Mouse (Mus musculus): ENCODE results near the gene Slc9a9.
A peak's percentile ranks its signal among the peaks of the same experiment; 100 is the strongest.

Gene Slc9a9

GRCm38 (mm10) chr9:95072450-95072955, 402.8 kb downstream of the Slc9a9 start:
- DNase-seq (ENCODE audit: low spot score in 2 of 2): peak; percentile 39 to 47

DNA sequence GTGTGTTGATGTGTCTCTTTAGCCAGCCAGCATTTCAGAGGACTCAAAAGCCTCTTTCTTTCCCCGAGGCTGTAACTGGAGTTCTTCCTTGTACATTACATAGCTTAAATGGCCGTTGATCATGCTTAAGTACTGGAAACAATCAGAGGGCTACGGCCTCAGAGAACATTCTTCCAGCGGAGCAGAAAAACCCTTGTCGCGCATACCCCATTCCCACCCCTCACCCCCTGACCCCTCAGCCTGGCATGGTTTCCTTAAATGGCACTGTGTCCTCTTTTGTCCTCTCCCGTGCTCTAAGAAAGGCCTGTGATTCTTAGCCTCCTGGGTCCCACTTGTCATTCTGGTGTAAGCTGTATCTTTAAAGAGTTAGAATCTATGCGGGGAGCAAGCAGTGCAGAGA, 404.0 kb downstream of the Slc9a9 start:
- DNase-seq (ENCODE audit: low spot score in 2 of 2): no peak

DNA sequence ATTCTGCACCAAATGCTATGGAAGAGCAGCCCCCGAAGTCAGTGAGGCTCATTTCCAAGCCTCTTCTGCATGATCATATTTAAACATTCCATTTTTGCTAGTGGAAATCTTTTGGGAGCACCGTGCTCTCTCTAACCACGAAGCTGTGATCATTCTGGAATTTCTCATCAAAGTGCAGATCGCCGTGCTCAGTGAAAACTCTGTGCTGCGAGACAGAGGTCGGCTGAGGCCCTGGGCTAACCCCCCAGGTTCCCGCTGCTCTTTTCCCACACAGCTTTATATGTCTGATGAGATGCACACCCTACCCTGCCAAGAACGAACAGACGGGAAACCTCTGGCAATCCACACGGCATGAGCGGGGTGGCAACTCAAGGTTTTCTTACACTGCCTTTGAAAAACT, 406.1 kb downstream of the Slc9a9 start:
- no peak for DNase-seq (ENCODE audit: low spot score in 2 of 2)

- DNase-seq (ENCODE audit: low spot score in 2 of 2): no peak
Observed at GRCm38 (mm10) chr9:95077938-95078337, 408.2 kb downstream of the Slc9a9 start.

- no peak for DNase-seq (ENCODE audit: low spot score in 2 of 2)
Observed at GRCm38 (mm10) chr9:95078626-95079025, 408.9 kb downstream of the Slc9a9 start.

- DNase-seq (ENCODE audit: low spot score in 2 of 2): no peak
Observed at GRCm38 (mm10) chr9:95079951-95080350, 410.2 kb downstream of the Slc9a9 start.

DNA sequence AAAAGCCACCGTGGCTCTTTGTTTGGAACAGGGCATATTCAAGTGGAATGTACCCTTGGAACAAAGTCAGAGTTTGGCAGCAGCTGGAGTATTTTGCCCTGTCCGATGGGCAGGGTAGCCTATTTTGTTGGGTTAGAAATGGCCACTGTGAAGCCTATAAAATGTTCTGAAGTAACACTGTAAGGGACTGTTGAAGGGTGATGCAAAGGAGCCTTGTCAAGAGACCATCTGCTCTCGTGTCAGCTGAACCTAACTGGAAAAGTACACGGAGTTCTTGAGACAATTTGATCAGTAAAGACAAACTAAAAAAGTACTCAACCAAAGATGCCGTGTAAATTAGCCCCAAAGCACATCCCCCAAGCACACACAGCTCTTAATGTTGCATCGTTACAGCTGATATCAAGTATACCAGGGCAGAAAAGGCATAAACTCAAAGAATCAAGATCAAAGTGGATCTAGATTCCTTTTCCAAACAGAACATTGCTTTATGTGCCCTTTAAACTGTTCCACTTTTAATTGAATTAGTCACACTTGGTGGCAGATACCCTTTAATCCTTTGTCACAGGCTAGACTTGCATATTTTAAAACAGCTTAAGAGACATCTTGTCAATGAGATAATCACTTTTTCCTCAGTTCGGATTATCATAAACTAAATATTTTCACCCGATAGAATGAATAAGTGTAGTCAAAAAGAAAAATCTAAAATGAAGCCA, 416.6 kb downstream of the Slc9a9 start:
- no peak for DNase-seq (ENCODE audit: low spot score in 2 of 2)

- no peak for DNase-seq (ENCODE audit: low spot score in 2 of 2)
Observed at GRCm38 (mm10) chr9:95088221-95088620, 418.5 kb downstream of the Slc9a9 start.

- DNase-seq (ENCODE audit: low spot score in 2 of 2): no peak
Observed at GRCm38 (mm10) chr9:95089050-95089449, 419.3 kb downstream of the Slc9a9 start.

- DNase-seq (ENCODE audit: low spot score in 2 of 2): no peak
Observed at GRCm38 (mm10) chr9:95096486-95096885, 426.8 kb downstream of the Slc9a9 start.

- DNase-seq (ENCODE audit: low spot score in 2 of 2): no peak
Observed at GRCm38 (mm10) chr9:95105768-95106167, 436.1 kb downstream of the Slc9a9 start.

GRCm38 (mm10) chr9:95109799-95110198, 440.1 kb downstream of the Slc9a9 start:
- DNase-seq (ENCODE audit: low spot score in 2 of 2): no peak

GRCm38 (mm10) chr9:95110768-95111167, 441.1 kb downstream of the Slc9a9 start:
- DNase-seq (ENCODE audit: low spot score in 2 of 2): no peak

GRCm38 (mm10) chr9:95111732-95112131, 442.0 kb downstream of the Slc9a9 start:
- DNase-seq (ENCODE audit: low spot score in 2 of 2): no peak

GRCm38 (mm10) chr9:95113157-95114135, 443.7 kb downstream of the Slc9a9 start:
- DNase-seq (ENCODE audit: low spot score in 2 of 2): peak in 1 of 2 experiments; percentile 7

DNA sequence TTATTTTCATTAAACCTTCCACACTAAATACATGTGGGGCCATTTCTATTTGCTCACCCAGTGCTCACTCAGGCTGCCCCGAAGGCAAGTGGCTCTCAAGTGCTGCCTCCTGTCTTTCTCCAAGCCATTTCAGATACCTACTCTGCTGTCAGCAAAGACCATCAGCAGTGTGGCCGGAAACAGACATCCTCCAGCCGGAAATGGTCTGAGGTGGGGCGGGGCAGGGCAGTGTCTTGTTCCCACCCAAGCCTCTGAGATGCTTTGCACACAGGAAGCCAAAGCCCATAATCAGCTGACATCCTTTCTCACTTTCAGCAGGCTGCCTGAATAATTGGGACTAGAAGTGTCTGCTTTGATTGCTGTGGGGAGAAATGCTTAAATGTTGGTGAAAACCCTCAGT, 450.4 kb downstream of the Slc9a9 start:
- DNase-seq (ENCODE audit: low spot score in 2 of 2): peak; percentile 4 to 6

GRCm38 (mm10) chr9:95121151-95121835, 451.6 kb downstream of the Slc9a9 start:
- DNase-seq (ENCODE audit: low spot score in 2 of 2): no peak

DNA sequence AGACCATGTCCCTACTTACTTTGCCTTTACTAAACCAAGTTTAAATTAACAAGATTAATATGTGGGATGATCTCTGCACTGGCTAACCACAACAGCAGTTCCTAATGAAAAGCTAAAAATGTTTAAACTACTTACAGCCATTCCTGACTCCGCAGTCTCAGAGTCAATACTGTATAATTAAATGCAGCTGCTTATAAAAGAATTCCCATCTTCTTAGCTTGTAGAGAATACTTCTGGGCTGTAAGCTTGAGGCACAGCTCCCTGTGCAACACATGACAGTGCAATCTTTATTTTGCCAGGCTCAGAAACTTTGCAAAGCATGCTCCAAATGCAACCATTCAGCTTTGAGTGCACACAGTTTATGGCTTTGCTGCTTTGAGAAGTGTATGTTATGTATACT, 456.0 kb downstream of the Slc9a9 start:
- DNase-seq (ENCODE audit: low spot score in 2 of 2): no peak

DNA sequence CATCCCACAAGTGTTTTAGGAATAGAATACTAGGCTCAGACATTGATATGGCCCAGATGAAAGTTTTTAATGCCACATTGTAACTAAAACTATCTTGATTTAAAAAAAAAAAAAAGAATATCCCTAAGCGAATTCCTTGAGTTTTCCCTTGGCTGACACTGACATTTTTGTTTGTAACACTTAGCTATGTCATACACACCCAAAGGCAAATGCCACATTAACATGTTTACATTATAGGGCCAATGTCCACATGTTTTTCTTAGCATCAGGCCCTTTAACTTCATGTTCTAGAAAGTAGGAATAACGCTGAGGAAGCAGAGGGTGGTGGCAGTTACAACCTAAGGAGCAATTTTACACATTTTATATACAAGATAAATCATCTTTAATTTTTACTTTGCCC, 458.1 kb downstream of the Slc9a9 start:
- DNase-seq (ENCODE audit: low spot score in 2 of 2): no peak

- peak; percentile 3 to 36 for DNase-seq (ENCODE audit: low spot score in 2 of 2)
Observed at GRCm38 (mm10) chr9:95149206-95149729, 479.6 kb downstream of the Slc9a9 start.

GRCm38 (mm10) chr9:95150096-95150495, 480.4 kb downstream of the Slc9a9 start:
- peak; percentile 2 to 33 for DNase-seq (ENCODE audit: low spot score in 2 of 2)

GRCm38 (mm10) chr9:95150597-95150996, 480.9 kb downstream of the Slc9a9 start:
- no peak for DNase-seq (ENCODE audit: low spot score in 2 of 2)

Measured in heart, adult 9 months (tissue).